In genomic region chr12:88372018-88372417, GRCm38 (mm10) we compare ENCODE assay signal across 33 mouse cellular contexts. TPM values are rescaled to one million over a fixed set of nuclear protein-coding genes. Genes with fewer than 3 reads are reported as not detected.
A peak's percentile ranks its signal among the peaks of the same experiment; 100 is the strongest.
DNase-seq lines count a peak whose midpoint lies in the region; ATAC-seq lines count a peak whose summit lies in the region.
"Had no signal": no experiment of that assay in that cellular context is flagged by ENCODE, and none has a peak within 500 bp of the region (broad histone marks: within the 10 kb centered on the region; RNA-seq: fewer than 3 reads in every experiment).

No protein-coding gene starts in this region.

- DNase-seq in hindbrain, embryonic 11.5 days (ENCODE audit: low spot score), result no peak
- DNase-seq in hindbrain, embryonic 10.5 days (ENCODE audit: low spot score), result no peak
- no peak for DNase-seq in midbrain, embryonic 11.5 days (ENCODE audit: low spot score, missing footprints)
- no peak for DNase-seq in midbrain, embryonic 14.5 days
- DNase-seq in gastrocnemius, postnatal 10 days, result no peak
- no peak for DNase-seq in thymus, postnatal 14 days
- DNase-seq: B cell, adult 2 months; cerebellum, adult 11-12 months; cerebellum, postnatal 14 days; gastrocnemius, postnatal 14 days; heart, adult 18-20 months; heart, postnatal 14 days; kidney, adult 11 months; kidney, postnatal 10 days; layer of hippocampus, postnatal 36 days had no signal

- H3K4me1 ChIP-seq in hindbrain, embryonic 11.5 days (replicated peaks; ENCODE audit: control insufficient read depth, insufficient read depth, low read length), result no peaks in the 10 kb centered on the region
- H3K4me1 ChIP-seq in hindbrain, embryonic 10.5 days (replicated peaks), result peaks cover 2% of the 10 kb centered on the region; the same call in 1 of the 2 replicates
- no peaks in the 10 kb centered on the region for H3K4me1 ChIP-seq in midbrain, embryonic 11.5 days (ENCODE audit: control insufficient read depth, insufficient read depth, low read length)
- H3K4me1 ChIP-seq in midbrain, embryonic 14.5 days (ENCODE audit: control insufficient read depth, insufficient read depth, low read length), result 0 out of 2 replicates have a peak, but pooled peaks cover 4% of the 10 kb centered on the region
- H3K4me1 ChIP-seq in embryonic facial prominence, embryonic 15.5 days, result no peaks in the 10 kb centered on the region
- peaks cover 11% of the 10 kb centered on the region for H3K4me1 ChIP-seq in hindbrain, embryonic 13.5 days (replicated peaks)
- H3K4me1 ChIP-seq: embryonic facial prominence, embryonic 12.5 days had no signal

- peak; percentile 38; the same call in 1 of the 2 replicates for ATAC-seq in hindbrain, embryonic 11.5 days (ENCODE audit: low FRiP score)
- ATAC-seq in midbrain, embryonic 11.5 days (ENCODE audit: low FRiP score), result 0 out of 2 replicates have a peak, but pooled peaks have one; percentile 19
- no peak for ATAC-seq in midbrain, embryonic 14.5 days (ENCODE audit: low FRiP score, low TSS enrichment)
- ATAC-seq in embryonic facial prominence, embryonic 15.5 days (ENCODE audit: insufficient number of reproducible peaks, low FRiP score, low TSS enrichment, low read depth), result 0 out of 2 replicates have a peak, but pooled peaks have one; percentile 60
- ATAC-seq in hindbrain, embryonic 13.5 days (ENCODE audit: low FRiP score), result peak; percentile 58; the same call in 1 of the 2 replicates
- ATAC-seq: forebrain, embryonic 15.5 days; Patski had no signal

- no peak overlapping the region for H3K9ac ChIP-seq in hindbrain, embryonic 11.5 days (ENCODE audit: low read depth, low read length)
- H3K9ac ChIP-seq in midbrain, embryonic 11.5 days (ENCODE audit: low read length), result no peak overlapping the region
- no peak overlapping the region for H3K9ac ChIP-seq in midbrain, embryonic 14.5 days (replicated peaks; ENCODE audit: low read length)
- H3K9ac ChIP-seq in embryonic facial prominence, embryonic 15.5 days, result no peak overlapping the region
- no peak overlapping the region for H3K9ac ChIP-seq in hindbrain, embryonic 13.5 days
- H3K9ac ChIP-seq: embryonic facial prominence, embryonic 12.5 days; forebrain, embryonic 15.5 days; heart, embryonic 12.5 days; liver, embryonic 15.5 days had no signal

- H3K36me3 ChIP-seq in hindbrain, embryonic 11.5 days (ENCODE audit: control insufficient read depth, insufficient read depth, low read length), result no peaks in the 10 kb centered on the region
- no peaks in the 10 kb centered on the region for H3K36me3 ChIP-seq in hindbrain, embryonic 10.5 days
- H3K36me3 ChIP-seq in midbrain, embryonic 11.5 days (ENCODE audit: control insufficient read depth, insufficient read depth, low read length), result no peaks in the 10 kb centered on the region
- no peaks in the 10 kb centered on the region for H3K36me3 ChIP-seq in midbrain, embryonic 14.5 days (ENCODE audit: control insufficient read depth, insufficient read depth, low read length)
- H3K36me3 ChIP-seq in embryonic facial prominence, embryonic 15.5 days, result no peaks in the 10 kb centered on the region; the same call in 1 of the 2 replicates
- H3K36me3 ChIP-seq in hindbrain, embryonic 13.5 days, result peaks cover 6% of the 10 kb centered on the region; the same call in 1 of the 2 replicates
- H3K36me3 ChIP-seq: embryonic facial prominence, embryonic 12.5 days; forebrain, embryonic 15.5 days; liver, embryonic 15.5 days had no signal

- H3K27ac ChIP-seq in hindbrain, embryonic 11.5 days (ENCODE audit: low read depth, low read length), result no peak overlapping the region
- H3K27ac ChIP-seq in hindbrain, embryonic 10.5 days, result no peak overlapping the region
- H3K27ac ChIP-seq in midbrain, embryonic 11.5 days (ENCODE audit: low read depth, low read length), result no peak overlapping the region
- no peak overlapping the region for H3K27ac ChIP-seq in midbrain, embryonic 14.5 days (replicated peaks; ENCODE audit: low read depth, low read length)
- H3K27ac ChIP-seq in embryonic facial prominence, embryonic 15.5 days (replicated peaks), result no peak overlapping the region
- no peak overlapping the region for H3K27ac ChIP-seq in hindbrain, embryonic 13.5 days
- H3K27ac ChIP-seq: embryonic facial prominence, embryonic 12.5 days; forebrain, embryonic 15.5 days; liver, embryonic 15.5 days; macrophage had no signal

- H3K27me3 ChIP-seq in hindbrain, embryonic 11.5 days (ENCODE audit: control insufficient read depth, insufficient read depth, low read length), result no peaks in the 10 kb centered on the region
- no peaks in the 10 kb centered on the region for H3K27me3 ChIP-seq in hindbrain, embryonic 10.5 days (ENCODE audit: insufficient read depth, poor library complexity, severe bottlenecking)
- H3K27me3 ChIP-seq in midbrain, embryonic 11.5 days (ENCODE audit: control insufficient read depth, insufficient read depth, low read length), result no peaks in the 10 kb centered on the region
- H3K27me3 ChIP-seq in midbrain, embryonic 14.5 days (ENCODE audit: control insufficient read depth, insufficient read depth, low read length), result no peaks in the 10 kb centered on the region
- H3K27me3 ChIP-seq in embryonic facial prominence, embryonic 15.5 days, result no peaks in the 10 kb centered on the region
- no peaks in the 10 kb centered on the region for H3K27me3 ChIP-seq in hindbrain, embryonic 13.5 days
- H3K27me3 ChIP-seq: CH12.LX; embryonic facial prominence, embryonic 12.5 days; forebrain, embryonic 15.5 days; heart, embryonic 12.5 days; liver, embryonic 15.5 days; Patski had no signal

- H3K4me2 ChIP-seq in hindbrain, embryonic 11.5 days (replicated peaks; ENCODE audit: low read depth, low read length), result no peak overlapping the region
- H3K4me2 ChIP-seq in midbrain, embryonic 11.5 days, result no peak overlapping the region
- H3K4me2 ChIP-seq in midbrain, embryonic 14.5 days (ENCODE audit: low read length), result no peak overlapping the region
- no peak overlapping the region for H3K4me2 ChIP-seq in embryonic facial prominence, embryonic 15.5 days (replicated peaks)
- H3K4me2 ChIP-seq in hindbrain, embryonic 13.5 days, result no peak overlapping the region
- H3K4me2 ChIP-seq: embryonic facial prominence, embryonic 12.5 days; forebrain, embryonic 15.5 days; heart, embryonic 12.5 days; liver, embryonic 15.5 days had no signal

- H3K4me3 ChIP-seq in hindbrain, embryonic 11.5 days (ENCODE audit: low read depth, low read length), result no peak overlapping the region
- H3K4me3 ChIP-seq in hindbrain, embryonic 10.5 days, result no peak overlapping the region
- H3K4me3 ChIP-seq in midbrain, embryonic 11.5 days (ENCODE audit: low read depth, low read length), result no peak overlapping the region
- no peak overlapping the region for H3K4me3 ChIP-seq in midbrain, embryonic 14.5 days (replicated peaks; ENCODE audit: low read depth, low read length)
- no peak overlapping the region for H3K4me3 ChIP-seq in embryonic facial prominence, embryonic 15.5 days (replicated peaks)
- no peak overlapping the region for H3K4me3 ChIP-seq in hindbrain, embryonic 13.5 days
- H3K4me3 ChIP-seq: embryonic facial prominence, embryonic 12.5 days; forebrain, embryonic 15.5 days; heart, embryonic 12.5 days; liver, embryonic 15.5 days had no signal

- no peaks in the 10 kb centered on the region for H3K9me3 ChIP-seq in hindbrain, embryonic 11.5 days (ENCODE audit: control insufficient read depth, low read length)
- H3K9me3 ChIP-seq in hindbrain, embryonic 10.5 days, result no peaks in the 10 kb centered on the region
- no peaks in the 10 kb centered on the region for H3K9me3 ChIP-seq in midbrain, embryonic 11.5 days (ENCODE audit: control insufficient read depth, low read length)
- H3K9me3 ChIP-seq in midbrain, embryonic 14.5 days (ENCODE audit: control insufficient read depth, low read length), result no peaks in the 10 kb centered on the region
- no peaks in the 10 kb centered on the region for H3K9me3 ChIP-seq in embryonic facial prominence, embryonic 15.5 days (replicated peaks)
- H3K9me3 ChIP-seq in hindbrain, embryonic 13.5 days, result no peaks in the 10 kb centered on the region
- H3K9me3 ChIP-seq: embryonic facial prominence, embryonic 12.5 days; forebrain, embryonic 15.5 days; G1E; heart, embryonic 12.5 days; liver, embryonic 15.5 days had no signal

- 75% methylated on average over 5 of the region's 5 CpGs for WGBS in hindbrain, embryonic 11.5 days
- WGBS in hindbrain, embryonic 10.5 days, result 83% methylated on average over 5 of the region's 5 CpGs
- 88% methylated on average over 5 of the region's 5 CpGs for WGBS in midbrain, embryonic 11.5 days
- WGBS in midbrain, embryonic 14.5 days, result 70% methylated on average over 5 of the region's 5 CpGs
- WGBS in embryonic facial prominence, embryonic 15.5 days, result 76% methylated on average over 5 of the region's 5 CpGs
- 40% methylated on average over 5 of the region's 5 CpGs for WGBS in hindbrain, embryonic 13.5 days

RNA-seq across cellular contexts. Expression of gene Adck1, which starts 11.7 kb away (rescaled TPM):
- 11.1 and 11.2 TPM in 2 replicates for polyA plus RNA-seq in hindbrain, embryonic 11.5 days (2014; fragmentation: Nextera tagmentation; extraction: Ambion mirVana)
- polyA plus RNA-seq in hindbrain, embryonic 10.5 days (2016; fragmentation: Nextera tagmentation; extraction: Ambion mirVana), result 19.1 and 20.4 TPM in 2 replicates
- polyA plus RNA-seq in midbrain, embryonic 11.5 days (2014; fragmentation: Nextera tagmentation; extraction: Ambion mirVana), result 12.7 TPM in 2 replicates
- 28.6 and 31.3 TPM in 2 replicates for polyA plus RNA-seq in midbrain, embryonic 14.5 days (2014; fragmentation: Nextera tagmentation; extraction: Ambion mirVana)
- 19.1 and 20.0 TPM in 2 replicates for polyA plus RNA-seq in embryonic facial prominence, embryonic 15.5 days (2015; fragmentation: Nextera tagmentation; extraction: Ambion mirVana)
- polyA plus RNA-seq in hindbrain, embryonic 13.5 days (2015; fragmentation: Nextera tagmentation; extraction: Ambion mirVana), result 31.0 and 33.3 TPM in 2 replicates
- total RNA-seq in gastrocnemius, postnatal 10 days (2021), result 10 to 100 TPM; 10.4 to 10.8 TPM

RNA-seq across cellular contexts. Expression of gene Gm5039, which starts 48.2 kb away (rescaled TPM):
- polyA plus RNA-seq in hindbrain, embryonic 11.5 days (2014; fragmentation: Nextera tagmentation; extraction: Ambion mirVana), result not detected in 2 replicates
- polyA plus RNA-seq in hindbrain, embryonic 10.5 days (2016; fragmentation: Nextera tagmentation; extraction: Ambion mirVana), result not detected in 2 replicates
- not detected in 2 replicates for polyA plus RNA-seq in midbrain, embryonic 11.5 days (2014; fragmentation: Nextera tagmentation; extraction: Ambion mirVana)
- not detected in 2 replicates for polyA plus RNA-seq in midbrain, embryonic 14.5 days (2014; fragmentation: Nextera tagmentation; extraction: Ambion mirVana)
- not detected in 2 replicates for polyA plus RNA-seq in embryonic facial prominence, embryonic 15.5 days (2015; fragmentation: Nextera tagmentation; extraction: Ambion mirVana)
- not detected in 2 replicates for polyA plus RNA-seq in hindbrain, embryonic 13.5 days (2015; fragmentation: Nextera tagmentation; extraction: Ambion mirVana)
- not detected for total RNA-seq in gastrocnemius, postnatal 10 days (2021)
- total RNA-seq: adrenal gland, adult 18-20 months; adrenal gland, postnatal 4 days; CH12.LX; gastrocnemius, postnatal 14 days; heart, adult 18-20 months; heart, postnatal 14 days; layer of hippocampus, adult 18-20 months; layer of hippocampus, postnatal 36 days; left cerebral cortex, postnatal 14 days had no signal
- polyA plus RNA-seq: embryonic facial prominence, embryonic 12.5 days; forebrain, embryonic 15.5 days; G1E; heart, embryonic 12.5 days; limb, embryonic 14.5 days; liver, embryonic 15.5 days; lung, embryonic 16.5 days; macrophage; spleen, adult 2 months; testis, adult 2 months had no signal
